Comparison of ENCODE assay signal across 21 mouse cellular contexts in the genomic region with DNA sequence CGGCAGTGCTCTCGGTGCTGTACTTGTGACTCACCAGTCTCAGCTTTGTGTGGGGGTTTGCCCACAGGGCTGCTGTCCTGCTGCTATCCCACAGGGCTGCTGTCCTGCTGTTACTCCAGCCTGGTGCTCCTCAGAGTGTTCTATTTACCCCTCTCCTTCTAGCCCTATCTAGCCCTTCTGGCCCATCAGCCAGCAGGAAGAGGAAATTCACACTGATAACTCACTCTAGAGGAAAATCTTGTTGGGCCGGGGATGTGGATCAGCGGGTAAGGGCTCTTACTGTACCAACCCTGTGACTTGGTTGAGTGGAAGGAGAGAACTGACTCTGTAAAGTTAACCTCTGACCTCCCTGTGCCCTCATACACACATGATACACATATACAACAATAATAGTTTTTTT. TPM values are rescaled to one million over a fixed set of nuclear protein-coding genes. Genes with fewer than 3 reads are reported as not detected.
A peak's percentile ranks its signal among the peaks of the same experiment; 100 is the strongest.
DNase-seq lines count a peak whose midpoint lies in the region; ATAC-seq and TF ChIP-seq lines count a peak whose summit lies in the region.
"Had no signal": no experiment of that assay in that cellular context is flagged by ENCODE, and none has a peak within 500 bp of the region (broad histone marks: within the 10 kb centered on the region; RNA-seq: fewer than 3 reads in every experiment).

No protein-coding gene starts in this region.

- no peak overlapping the region for H3K27ac ChIP-seq in liver, embryonic 11.5 days (ENCODE audit: low read depth, low read length)
- peak overlapping the region; percentile 44; the same call in 1 of the 2 replicates for H3K27ac ChIP-seq in thymus, adult 2 months (ENCODE audit: control insufficient read depth, insufficient read depth, low read length)
- H3K27ac ChIP-seq: embryonic facial prominence, embryonic 10.5 days; embryonic facial prominence, embryonic 12.5 days; forebrain, embryonic 13.5 days; forebrain, embryonic 15.5 days had no signal

- H3K4me1 ChIP-seq in liver, embryonic 11.5 days (replicated peaks; ENCODE audit: control insufficient read depth, insufficient read depth, low read length) = no peaks in the 10 kb centered on the region
- peaks cover 28% of the 10 kb centered on the region for H3K4me1 ChIP-seq in thymus, adult 2 months (replicated peaks; ENCODE audit: control insufficient read depth, insufficient read depth, low read length)
- H3K4me1 ChIP-seq: embryonic facial prominence, embryonic 10.5 days; embryonic facial prominence, embryonic 12.5 days; forebrain, embryonic 13.5 days; forebrain, embryonic 15.5 days had no signal

- no peaks in the 10 kb centered on the region for H3K9me3 ChIP-seq in liver, embryonic 11.5 days (ENCODE audit: control insufficient read depth, low read length)
- H3K9me3 ChIP-seq: embryonic facial prominence, embryonic 10.5 days; embryonic facial prominence, embryonic 12.5 days; forebrain, embryonic 13.5 days; forebrain, embryonic 15.5 days had no signal

- WGBS in liver, embryonic 11.5 days = 62% methylated on average over 4 of the region's 4 CpGs
- 95% methylated on average over 4 of the region's 4 CpGs for WGBS in thymus, adult 2 months

- no peak for TF ChIP-seq CTCF in thymus, adult 2 months (IDR thresholded peaks at IDR 0.05; ENCODE audit: borderline replicate concordance, control insufficient read depth, extremely low read depth, insufficient read depth, low read length, poor library complexity)

- H3K36me3 ChIP-seq in liver, embryonic 11.5 days (ENCODE audit: control insufficient read depth, insufficient read depth, low read length) = no peaks in the 10 kb centered on the region
- no peaks in the 10 kb centered on the region for H3K36me3 ChIP-seq in thymus, adult 2 months (ENCODE audit: control insufficient read depth, insufficient read depth, low read length)
- H3K36me3 ChIP-seq: embryonic facial prominence, embryonic 10.5 days; embryonic facial prominence, embryonic 12.5 days; forebrain, embryonic 15.5 days had no signal

- no peak overlapping the region for H3K4me2 ChIP-seq in liver, embryonic 11.5 days
- H3K4me2 ChIP-seq: embryonic facial prominence, embryonic 12.5 days; forebrain, embryonic 13.5 days; forebrain, embryonic 15.5 days had no signal

- no peaks in the 10 kb centered on the region for H3K27me3 ChIP-seq in liver, embryonic 11.5 days (replicated peaks; ENCODE audit: control insufficient read depth, insufficient read depth, low read length)
- no peaks in the 10 kb centered on the region for H3K27me3 ChIP-seq in thymus, adult 2 months (ENCODE audit: control insufficient read depth, insufficient read depth, low read length)
- H3K27me3 ChIP-seq: embryonic facial prominence, embryonic 12.5 days; forebrain, embryonic 13.5 days; forebrain, embryonic 15.5 days had no signal

- 0 out of 2 replicates have a peak, but pooled peaks have one; percentile 23 for ATAC-seq in liver, embryonic 11.5 days (replicated peaks; ENCODE audit: low FRiP score)
- ATAC-seq: forebrain, embryonic 13.5 days; forebrain, embryonic 15.5 days; forebrain, postnatal 0 days had no signal

- no peak overlapping the region for H3K4me3 ChIP-seq in liver, embryonic 11.5 days (ENCODE audit: low read depth, low read length)
- no peak overlapping the region for H3K4me3 ChIP-seq in thymus, adult 2 months (ENCODE audit: control insufficient read depth, insufficient read depth, low read length)
- H3K4me3 ChIP-seq: embryonic facial prominence, embryonic 10.5 days; embryonic facial prominence, embryonic 12.5 days; forebrain, embryonic 13.5 days; forebrain, embryonic 15.5 days had no signal

- DNase-seq in liver, embryonic 11.5 days (ENCODE audit: low spot score) = no peak
- DNase-seq in liver = no peak
- no peak for DNase-seq in thymus, adult 2 months
- no peak for DNase-seq in thymus, adult 18-20 months
- peak; percentile 6 for DNase-seq in brain, adult 2 months (ENCODE audit: low read depth, low spot score)
- no peak for DNase-seq in adipocyte (ENCODE audit: low spot score)
- no peak for DNase-seq in B cell, adult 2 months
- DNase-seq: adrenal gland, adult 8-10 months; adrenal gland, postnatal 14 days; adrenal gland, postnatal 36 days; cerebellum, adult 11 months; cerebellum, adult 18-20 months; cerebellum, adult 8-10 months; cerebellum, adult 9-11 months; cerebellum, postnatal 14 days; cerebellum, postnatal 36 days; forebrain, postnatal 0 days had no signal

- no peak overlapping the region for H3K9ac ChIP-seq in liver, embryonic 11.5 days (ENCODE audit: low read depth, low read length)
- H3K9ac ChIP-seq: embryonic facial prominence, embryonic 12.5 days; forebrain, embryonic 13.5 days; forebrain, embryonic 15.5 days; forebrain, postnatal 0 days had no signal

- TF ChIP-seq POLR2A in thymus, adult 2 months (IDR thresholded peaks at IDR 0.05; ENCODE audit: control insufficient read depth, extremely low read depth, insufficient read depth, low read length, poor library complexity) = no peak

RNA-seq across cellular contexts. Expression of a gene that starts 27.3 kb away (rescaled TPM):
- polyA plus RNA-seq in liver, embryonic 11.5 days (2014; fragmentation: Nextera tagmentation; extraction: Ambion mirVana) = 1,139 and 1,273 TPM in 2 replicates
- 9.1 and 10.6 TPM in 2 replicates for polyA plus RNA-seq in thymus, adult 2 months (2012; rRNA removed)

RNA-seq across cellular contexts. Expression of a gene that starts 27.8 kb away (rescaled TPM):
- 0.05 and 0.18 TPM in 2 replicates for polyA plus RNA-seq in liver, embryonic 11.5 days (2014; fragmentation: Nextera tagmentation; extraction: Ambion mirVana)
- 2.4 and 3.2 TPM in 2 replicates for polyA plus RNA-seq in thymus, adult 2 months (2012; rRNA removed)

Comparison
In these comparisons a context has a peak if more than half of its experiments do, and no peak if none do; other contexts are left out.
1. RNA of a gene that starts 27.3 kb away (polyA plus RNA-seq): 1,139 to 1,273 TPM in liver, embryonic 11.5 days; 9.1 to 10.6 TPM in thymus, adult 2 months; every median in the first group is over 10 times any median in the second.